Mouse (Mus musculus) midbrain, embryonic 16.5 days (tissue): ENCODE measurements around the gene Vav3. TPM values are rescaled to one million over a fixed set of nuclear protein-coding genes. Genes with fewer than 3 reads are reported as not detected.
A peak's percentile ranks its signal among the peaks of the same experiment; 100 is the strongest.

Experiments
- ATAC-seq: fragments of 200-750 bp; cut with Nextera tagmentation; 2 replicates; pipeline ENCODE4 v1.8.0; 2017; ENCODE audit warnings: moderate TSS enrichment
- H3K27ac ChIP-seq: fragments of 300-500 bp; sonication (generic); 2 replicates; pipeline ENCODE4 v1.5.1; 2014; ENCODE audit warnings: mild to moderate bottlenecking, low read length, mixed read lengths
- H3K27me3 ChIP-seq: fragments of 300-500 bp; sonication (generic); 2 replicates; pipeline ENCODE4 v1.6.1; 2014; ENCODE audit warnings: low read depth, low read length, mixed read lengths; ENCODE audit not compliant: control insufficient read depth, insufficient read depth
- H3K36me3 ChIP-seq: fragments of 300-500 bp; sonication (generic); 2 replicates; pipeline ENCODE4 v1.6.1; 2014; ENCODE audit warnings: mild to moderate bottlenecking, low read length, moderate library complexity, mixed read lengths; ENCODE audit not compliant: control insufficient read depth, insufficient read depth
- H3K4me1 ChIP-seq: fragments of 300-500 bp; sonication (generic); 2 replicates; pipeline ENCODE4 v1.6.1; 2014; ENCODE audit warnings: mild to moderate bottlenecking, low read length, mixed read lengths; ENCODE audit not compliant: control insufficient read depth, insufficient read depth
- H3K4me2 ChIP-seq: fragments of 300-500 bp; sonication (generic); 2 replicates; pipeline ENCODE4 v1.6.1; 2014; ENCODE audit warnings: mild to moderate bottlenecking, low read length, mixed read lengths
- H3K4me3 ChIP-seq: fragments of 300-500 bp; sonication (generic); 2 replicates; pipeline ENCODE4 v1.5.1; 2014; ENCODE audit warnings: low read depth, mild to moderate bottlenecking, low read length, moderate library complexity, mixed read lengths
- H3K9ac ChIP-seq: fragments of 300-500 bp; sonication (generic); 2 replicates; pipeline ENCODE4 v1.6.1; 2014; ENCODE audit warnings: low read depth, low read length, mixed read lengths
- H3K9me3 ChIP-seq: fragments of 300-500 bp; sonication (generic); replicated peaks from 2 replicates; pipeline ENCODE4 v1.6.1; 2014; ENCODE audit warnings: mild to moderate bottlenecking, low read length, mixed read lengths; ENCODE audit not compliant: control insufficient read depth, poor library complexity, severe bottlenecking
- WGBS: fragments of 180-500 bp; shearing (Covaris S2); extraction: QIAGEN DNeasy Blood & Tissue Kit; methylation state at CpG from one replicate; pipeline ENCODE4 v1.1.7; 2014; 5-methylcytosine and 5-hydroxymethylcytosine counted together
- polyA plus RNA-seq: library from polyadenylated mRNA; unstranded; fragments of >200 nt; fragmentation: Nextera tagmentation; extraction: Ambion mirVana; gene quantifications from 2 replicates; pipeline ENCODE4 v1.2.1, GENCODE M21; 2015

The Vav3 gene
- polyA plus RNA-seq, 1 experiment from 2014 or later: 18.9 TPM

GRCm38 (mm10) chr3:109401527-109401926 is 61.1 kb downstream of the Vav3 start:
- ATAC-seq: no peak
- 90% methylated on average over 5 of the region's 5 CpGs for WGBS
- Histone ChIP-seq H3K27me3 (no peaks in the 10 kb centered on the region), H3K36me3 (no peaks in the 10 kb centered on the region), H3K4me3 (no peak overlapping the region), H3K4me1 (no peaks in the 10 kb centered on the region), H3K27ac (no peak overlapping the region), H3K9me3 (no peaks in the 10 kb centered on the region), H3K9ac (no peak overlapping the region), H3K4me2 (no peak overlapping the region)

- no peak for ATAC-seq
- no peaks in the 10 kb centered on the region for H3K9me3 ChIP-seq
- no peaks in the 10 kb centered on the region for H3K27me3 ChIP-seq
- H3K4me2 ChIP-seq: no peak overlapping the region
- no peak overlapping the region for H3K9ac ChIP-seq
- no peaks in the 10 kb centered on the region for H3K4me1 ChIP-seq
- 90% methylated on average over 3 of the region's 3 CpGs for WGBS
- no peak overlapping the region for H3K27ac ChIP-seq
- no peaks in the 10 kb centered on the region for H3K36me3 ChIP-seq
- H3K4me3 ChIP-seq: no peak overlapping the region
Measured at GRCm38 (mm10) chr3:109411294-109411693, 70.8 kb downstream of the Vav3 start.

- Histone ChIP-seq H3K9ac (no peak overlapping the region), H3K27me3 (no peaks in the 10 kb centered on the region), H3K4me1 (peaks cover 7% of the 10 kb centered on the region; the same call in 1 of the 2 replicates), H3K4me2 (no peak overlapping the region), H3K27ac (peak overlapping the region; percentile 50), H3K9me3 (no peaks in the 10 kb centered on the region), H3K4me3 (no peak overlapping the region), H3K36me3 (no peaks in the 10 kb centered on the region)
- WGBS: 34% methylated on average over 3 of the region's 3 CpGs
- ATAC-seq: peak; percentile 72; the same call in 1 of the 2 replicates
Measured at GRCm38 (mm10) chr3:109420403-109420802, 80.0 kb downstream of the Vav3 start.

GRCm38 (mm10) chr3:109421019-109421418 is 80.6 kb downstream of the Vav3 start:
- ATAC-seq: peak; percentile 90
- no peak overlapping the region for H3K27ac ChIP-seq
- 32% methylated on average over 3 of the region's 3 CpGs for WGBS
- H3K9me3 ChIP-seq: no peaks in the 10 kb centered on the region
- H3K4me2 ChIP-seq: no peak overlapping the region
- no peak overlapping the region for H3K4me3 ChIP-seq
- H3K27me3 ChIP-seq: no peaks in the 10 kb centered on the region
- no peaks in the 10 kb centered on the region for H3K36me3 ChIP-seq
- H3K9ac ChIP-seq: no peak overlapping the region
- peaks cover 7% of the 10 kb centered on the region; the same call in 1 of the 2 replicates for H3K4me1 ChIP-seq

- ATAC-seq: no peak
- Histone ChIP-seq H3K9ac (no peak overlapping the region), H3K4me3 (no peak overlapping the region), H3K9me3 (no peaks in the 10 kb centered on the region), H3K36me3 (no peaks in the 10 kb centered on the region), H3K27ac (no peak overlapping the region), H3K4me1 (peaks cover 7% of the 10 kb centered on the region; the same call in 1 of the 2 replicates), H3K4me2 (no peak overlapping the region), H3K27me3 (no peaks in the 10 kb centered on the region)
- 65% methylated on average over 5 of the region's 5 CpGs for WGBS
Measured at GRCm38 (mm10) chr3:109423440-109424079, 83.1 kb downstream of the Vav3 start.

- H3K4me3 ChIP-seq: no peak overlapping the region
- H3K4me1 ChIP-seq: no peaks in the 10 kb centered on the region
- H3K9me3 ChIP-seq: no peaks in the 10 kb centered on the region
- WGBS: 41% methylated on average over 1 of the region's 1 CpGs
- no peak for ATAC-seq
- H3K4me2 ChIP-seq: no peak overlapping the region
- H3K27ac ChIP-seq: no peak overlapping the region
- H3K9ac ChIP-seq: no peak overlapping the region
- H3K27me3 ChIP-seq: no peaks in the 10 kb centered on the region
- H3K36me3 ChIP-seq: no peaks in the 10 kb centered on the region
Measured at GRCm38 (mm10) chr3:109431285-109431684, 90.8 kb downstream of the Vav3 start.

- no peaks in the 10 kb centered on the region for H3K9me3 ChIP-seq
- H3K4me2 ChIP-seq: no peak overlapping the region
- H3K27ac ChIP-seq: no peak overlapping the region
- no peaks in the 10 kb centered on the region for H3K4me1 ChIP-seq
- 93% methylated on average over 2 of the region's 2 CpGs for WGBS
- no peaks in the 10 kb centered on the region for H3K27me3 ChIP-seq
- no peak overlapping the region for H3K4me3 ChIP-seq
- ATAC-seq: no peak
- no peak overlapping the region for H3K9ac ChIP-seq
- H3K36me3 ChIP-seq: no peaks in the 10 kb centered on the region
Measured at GRCm38 (mm10) chr3:109438552-109438951, 98.1 kb downstream of the Vav3 start.

- Histone ChIP-seq H3K4me2 (no peak overlapping the region), H3K4me3 (no peak overlapping the region), H3K36me3 (no peaks in the 10 kb centered on the region), H3K27me3 (no peaks in the 10 kb centered on the region), H3K9me3 (no peaks in the 10 kb centered on the region), H3K4me1 (no peaks in the 10 kb centered on the region), H3K27ac (no peak overlapping the region), H3K9ac (no peak overlapping the region)
- no peak for ATAC-seq
- 84% methylated on average over 8 of the region's 8 CpGs for WGBS
Measured at GRCm38 (mm10) chr3:109439253-109439652, 98.8 kb downstream of the Vav3 start.

DNA sequence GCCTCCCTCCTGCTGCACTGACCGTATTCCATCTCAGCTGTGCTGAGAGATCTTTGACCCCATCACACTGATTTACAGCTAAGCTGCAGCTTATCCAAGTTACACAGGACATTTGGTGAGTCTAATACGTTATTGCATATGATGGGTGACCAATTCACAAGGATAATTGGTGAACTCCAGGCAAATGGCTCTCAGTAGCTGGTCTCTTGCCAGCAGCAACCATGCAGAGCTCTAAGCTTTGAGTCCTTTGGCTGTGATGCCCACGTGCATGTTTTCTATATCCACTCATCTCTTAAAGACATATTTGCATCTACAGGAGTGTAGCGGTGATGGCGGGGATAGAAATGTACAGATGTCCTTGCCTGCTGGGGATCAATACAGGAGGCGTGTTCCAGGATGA is 99.5 kb downstream of the Vav3 start:
- WGBS: 57% methylated on average over 6 of the region's 6 CpGs
- Histone ChIP-seq H3K36me3 (no peaks in the 10 kb centered on the region), H3K9me3 (no peaks in the 10 kb centered on the region), H3K4me3 (no peak overlapping the region), H3K27me3 (no peaks in the 10 kb centered on the region), H3K4me1 (no peaks in the 10 kb centered on the region), H3K4me2 (no peak overlapping the region), H3K27ac (no peak overlapping the region), H3K9ac (no peak overlapping the region)
- ATAC-seq: no peak
